Comparison of ENCODE assay signal across 28 mouse cellular contexts in the genomic region with DNA sequence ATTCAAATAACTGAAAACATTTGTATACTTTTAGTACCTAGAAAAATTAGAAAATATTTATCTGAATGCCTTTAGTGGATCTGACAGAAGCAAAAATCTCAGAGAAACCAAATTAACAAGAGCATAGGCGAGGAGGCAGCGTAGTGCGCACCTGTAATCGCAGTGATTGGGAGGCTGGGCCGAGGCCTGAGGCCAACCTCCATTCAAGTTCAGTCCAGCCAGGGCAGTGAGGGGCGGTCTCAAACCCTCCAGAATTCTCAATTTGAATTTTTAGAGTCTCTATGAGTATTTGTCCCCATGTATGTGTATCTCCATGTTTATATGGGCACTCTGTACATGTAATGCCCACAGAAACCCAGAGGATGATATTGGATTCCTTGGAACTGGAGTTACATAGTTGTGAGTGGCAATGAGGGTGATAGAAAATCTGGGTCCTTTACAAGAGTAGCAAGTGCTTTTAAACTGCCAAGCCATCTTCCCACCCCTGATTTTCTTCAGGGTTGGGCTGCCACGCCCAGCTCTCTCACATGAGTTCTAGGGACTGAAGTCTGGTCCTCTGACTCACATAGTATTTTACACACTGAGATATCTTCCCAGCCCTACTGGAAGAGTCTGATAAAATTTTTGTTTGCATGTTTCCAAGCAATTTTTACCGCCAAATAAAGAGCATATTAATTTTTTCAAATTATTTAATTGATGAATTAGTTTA. TPM values are rescaled to one million over a fixed set of nuclear protein-coding genes. Genes with fewer than 3 reads are reported as not detected.
"Had no signal": no experiment of that assay in that cellular context is flagged by ENCODE, and none has a peak within 500 bp of the region (broad histone marks: within the 10 kb centered on the region; RNA-seq: fewer than 3 reads in every experiment).

No protein-coding gene starts in this region.

- H3K4me1 ChIP-seq: lung, embryonic 15.5 days had no signal

- H3K4me2 ChIP-seq: lung, embryonic 15.5 days; midbrain, embryonic 11.5 days; midbrain, embryonic 13.5 days; neural tube, embryonic 13.5 days; neural tube, embryonic 15.5 days had no signal

- H3K9me3 ChIP-seq: lung, embryonic 15.5 days; megakaryocyte, embryonic 14.5 days; midbrain, embryonic 13.5 days; neural tube, embryonic 13.5 days; neural tube, embryonic 15.5 days had no signal

- H3K27ac ChIP-seq: lung, embryonic 15.5 days; macrophage; midbrain, embryonic 13.5 days; neural tube, embryonic 13.5 days; neural tube, embryonic 15.5 days had no signal

- H3K9ac ChIP-seq: liver, postnatal 0 days; lung, embryonic 15.5 days; midbrain, embryonic 13.5 days; neural tube, embryonic 13.5 days; neural tube, embryonic 15.5 days had no signal

- ATAC-seq: liver, postnatal 0 days; lung, postnatal 0 days; midbrain, embryonic 13.5 days; midbrain, embryonic 16.5 days had no signal

- H3K4me3 ChIP-seq: lung, embryonic 15.5 days; megakaryocyte, embryonic 14.5 days; midbrain, embryonic 13.5 days; neural tube, embryonic 13.5 days; neural tube, embryonic 15.5 days had no signal

- H3K27me3 ChIP-seq: lung, embryonic 15.5 days; megakaryocyte, embryonic 14.5 days; midbrain, embryonic 13.5 days; neural tube, embryonic 13.5 days; neural tube, embryonic 15.5 days had no signal

- DNase-seq: liver, postnatal 0 days; lung, adult 2 months; lung, postnatal 14 days; lung, postnatal 36 days; retina, postnatal 1 day; right cerebral cortex, adult 18-20 months; right cerebral cortex, postnatal 25 days; right cerebral cortex, postnatal 4 days; spleen, adult 18-20 months; thymus, adult 18-20 months; thymus, postnatal 14 days; thymus, postnatal 36 days had no signal

RNA-seq across cellular contexts. Expression of gene Gm28729, which starts 54.6 kb away (rescaled TPM):
- total RNA-seq: megakaryocyte progenitor cell, adult 5-6 weeks; monocyte, adult 5-6 weeks had no signal
- polyA plus RNA-seq: liver, postnatal 0 days; midbrain, embryonic 11.5 days; midbrain, embryonic 13.5 days; neural tube, embryonic 11.5 days; neural tube, embryonic 13.5 days; neural tube, embryonic 15.5 days; small intestine, adult 2 months; stomach, embryonic 14.5 days; stomach, embryonic 16.5 days; thymus, postnatal 0 days had no signal
